Mouse (Mus musculus) neural tube, embryonic 13.5 days (tissue): ENCODE results near the gene Wwox. TPM values are rescaled to one million over a fixed set of nuclear protein-coding genes. Genes with fewer than 3 reads are reported as not detected.

Source experiments
- ATAC-seq: fragments of 200-750 bp; cut with Nextera tagmentation; 2 replicates; pipeline ENCODE4 v1.8.0; 2017; ENCODE audit warnings: low read depth, mild to moderate bottlenecking, moderate TSS enrichment, moderate library complexity
- H3K27ac ChIP-seq: fragments of 300-500 bp; sonication (generic); replicated peaks from 2 replicates; pipeline ENCODE4 v1.5.1; 2015; ENCODE audit warnings: moderate library complexity, mild to moderate bottlenecking, inconsistent platforms
- H3K27me3 ChIP-seq: fragments of 300-500 bp; sonication (generic); 2 replicates; pipeline ENCODE4 v1.6.1; 2015; ENCODE audit warnings: mild to moderate bottlenecking, inconsistent platforms
- H3K36me3 ChIP-seq: fragments of 300-500 bp; sonication (generic); 2 replicates; pipeline ENCODE4 v1.6.1; 2015; ENCODE audit warnings: mild to moderate bottlenecking, inconsistent platforms
- H3K4me1 ChIP-seq: fragments of 300-500 bp; sonication (generic); replicated peaks from 2 replicates; pipeline ENCODE4 v1.6.1; 2015; ENCODE audit warnings: inconsistent platforms
- H3K4me2 ChIP-seq: fragments of 300-500 bp; sonication (generic); 2 replicates; pipeline ENCODE4 v1.6.1; 2015; ENCODE audit warnings: inconsistent platforms, mild to moderate bottlenecking, moderate library complexity
- H3K4me3 ChIP-seq: fragments of 300-500 bp; sonication (generic); 2 replicates; pipeline ENCODE4 v1.5.1; 2015; ENCODE audit warnings: mild to moderate bottlenecking, inconsistent platforms
- H3K9ac ChIP-seq: fragments of 300-500 bp; sonication (generic); 2 replicates; pipeline ENCODE4 v1.6.1; 2015; ENCODE audit warnings: moderate library complexity, mild to moderate bottlenecking, inconsistent platforms
- H3K9me3 ChIP-seq: fragments of 300-500 bp; sonication (generic); 2 replicates; pipeline ENCODE4 v1.6.1; 2016; ENCODE audit warnings: inconsistent platforms
- WGBS: fragments of 180-500 bp; shearing (Covaris S2); methylation state at CpG from one replicate; pipeline ENCODE4 v1.1.7; 2015; 5-methylcytosine and 5-hydroxymethylcytosine counted together
- polyA plus RNA-seq: library from polyadenylated mRNA; unstranded; fragments of >200 nt; fragmentation: Nextera tagmentation; extraction: Ambion mirVana; gene quantifications from 2 replicates; pipeline ENCODE4 v1.2.1, GENCODE M21; 2015

Gene Wwox
- polyA plus RNA-seq, 1 experiment from 2014 or later = 12.8 TPM

DNA sequence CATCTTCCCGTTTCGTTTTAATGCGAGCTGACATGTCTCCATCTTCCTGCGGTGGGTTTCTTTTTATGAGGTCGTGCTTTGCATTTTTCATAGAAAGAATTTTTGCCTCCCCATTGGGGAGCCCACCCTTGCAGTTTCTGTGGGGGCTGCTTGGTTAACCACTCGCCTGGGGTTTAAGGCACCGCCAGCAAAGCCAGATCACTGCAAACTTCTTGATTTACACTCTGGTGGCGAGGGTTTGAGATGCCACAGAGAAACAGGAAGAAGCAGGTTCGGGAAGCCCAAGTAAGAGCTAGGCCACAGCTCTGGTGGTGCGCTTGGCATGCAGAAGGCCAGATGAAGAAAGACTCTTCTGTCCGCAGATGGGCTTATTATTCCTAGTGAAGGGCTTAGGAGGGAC lies 789.4 kb downstream of the Wwox start:
- ATAC-seq = no peak
- WGBS = 69% methylated on average over 11 of the region's 11 CpGs
- Histone ChIP-seq H3K9ac (no peak overlapping the region), H3K27ac (no peak overlapping the region), H3K4me1 (peaks cover 3% of the 10 kb centered on the region; the same call in 1 of the 2 replicates), H3K4me3 (no peak overlapping the region), H3K4me2 (no peak overlapping the region), H3K9me3 (no peaks in the 10 kb centered on the region), H3K36me3 (no peaks in the 10 kb centered on the region), H3K27me3 (no peaks in the 10 kb centered on the region)

DNA sequence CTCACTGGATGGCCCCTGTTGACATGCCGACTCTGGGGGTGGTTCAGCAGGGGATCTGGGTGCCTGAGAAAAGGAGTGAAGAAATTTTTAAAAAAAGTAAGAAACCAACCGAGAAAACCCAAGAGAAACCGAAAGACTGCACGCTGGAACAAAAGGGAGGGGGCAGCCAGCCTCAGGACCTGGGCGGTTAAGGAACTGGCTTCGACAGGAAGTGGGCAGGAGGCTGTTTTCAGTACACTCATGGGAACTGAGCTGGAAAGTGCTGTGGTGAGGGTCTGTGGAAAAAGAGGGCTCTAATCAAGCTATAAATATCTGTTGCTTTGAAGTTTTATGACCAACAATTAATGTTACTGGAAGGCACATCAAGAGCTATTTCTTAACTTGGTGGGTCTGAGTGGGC lies 794.6 kb downstream of the Wwox start:
- H3K4me2 ChIP-seq = no peak overlapping the region
- WGBS = 63% methylated on average over 6 of the region's 6 CpGs
- no peak for ATAC-seq

GRCm38 (mm10) chr8:115237596-115237995 lies 798.1 kb downstream of the Wwox start:
- Histone ChIP-seq H3K27ac (no peak overlapping the region), H3K9ac (no peak overlapping the region), H3K9me3 (no peaks in the 10 kb centered on the region), H3K4me1 (peaks cover 11% of the 10 kb centered on the region), H3K36me3 (no peaks in the 10 kb centered on the region), H3K27me3 (peaks cover 38% of the 10 kb centered on the region), H3K4me2 (no peak overlapping the region), H3K4me3 (no peak overlapping the region)
- no peak for ATAC-seq
- WGBS = 33% methylated on average over 9 of the region's 9 CpGs

More for the DNA sequence above, 794.6 kb downstream of the Wwox start:
- H3K27me3 ChIP-seq = peaks cover 14% of the 10 kb centered on the region
- H3K4me3 ChIP-seq = no peak overlapping the region
- no peak overlapping the region for H3K27ac ChIP-seq
- H3K9ac ChIP-seq = no peak overlapping the region
- no peaks in the 10 kb centered on the region for H3K9me3 ChIP-seq
- peaks cover 11% of the 10 kb centered on the region for H3K4me1 ChIP-seq
- no peaks in the 10 kb centered on the region for H3K36me3 ChIP-seq

GRCm38 (mm10) chr8:115243465-115244027 lies 804.1 kb downstream of the Wwox start:
- Histone ChIP-seq H3K27ac (no peak overlapping the region), H3K9me3 (no peaks in the 10 kb centered on the region), H3K4me2 (no peak overlapping the region), H3K36me3 (no peaks in the 10 kb centered on the region), H3K27me3 (peaks cover 68% of the 10 kb centered on the region), H3K4me1 (peaks cover 16% of the 10 kb centered on the region), H3K4me3 (no peak overlapping the region), H3K9ac (no peak overlapping the region)
- WGBS = 17% methylated on average over 9 of the region's 9 CpGs
- ATAC-seq = peak; percentile 56

DNA sequence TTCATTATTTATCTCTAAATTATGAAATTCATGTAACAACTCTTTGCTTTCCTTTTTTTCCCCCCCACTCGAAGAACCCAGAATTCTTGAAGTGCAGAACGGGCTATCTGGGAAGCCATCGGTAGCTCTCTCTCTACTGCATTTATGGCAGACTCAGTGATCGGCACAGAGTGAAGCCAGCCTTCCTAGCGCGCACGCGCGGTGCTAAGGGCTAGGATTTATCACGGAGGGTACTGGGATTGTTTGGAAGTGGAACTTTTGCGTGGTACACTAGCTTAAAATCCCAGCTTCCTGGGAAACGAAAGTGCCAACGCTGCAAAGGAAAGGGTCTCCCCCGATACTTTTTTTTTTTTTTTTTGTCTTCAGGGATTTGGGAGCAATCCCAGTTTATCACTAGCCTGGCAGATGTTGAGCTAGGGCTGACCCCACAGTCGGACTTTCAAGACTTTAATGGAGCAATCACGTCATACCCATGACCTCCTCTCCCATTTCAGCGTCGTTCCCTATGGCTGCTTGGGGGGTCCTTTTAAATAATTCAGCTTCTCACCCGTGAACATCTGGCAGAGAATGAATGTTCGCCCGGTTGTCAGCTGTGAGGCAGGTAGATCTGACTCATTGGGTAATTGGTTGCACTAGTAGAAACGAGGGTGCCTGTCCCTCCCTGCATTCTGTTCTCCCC lies 810.4 kb downstream of the Wwox start:
- H3K9me3 ChIP-seq = no peaks in the 10 kb centered on the region
- peak overlapping the region; percentile 41 for H3K4me2 ChIP-seq
- no peak overlapping the region for H3K9ac ChIP-seq
- H3K27ac ChIP-seq = no peak overlapping the region
- H3K4me1 ChIP-seq = peaks cover 25% of the 10 kb centered on the region
- H3K4me3 ChIP-seq = no peak overlapping the region; the same call in 1 of the 2 replicates
- 24% methylated on average over 22 of the region's 22 CpGs for WGBS
- H3K27me3 ChIP-seq = peaks cover 51% of the 10 kb centered on the region
- no peaks in the 10 kb centered on the region for H3K36me3 ChIP-seq
- no peak for ATAC-seq

GRCm38 (mm10) chr8:115255550-115255949 lies 816.1 kb downstream of the Wwox start:
- no peaks in the 10 kb centered on the region for H3K9me3 ChIP-seq
- WGBS = 82% methylated on average over 13 of the region's 13 CpGs
- H3K4me2 ChIP-seq = no peak overlapping the region
- H3K36me3 ChIP-seq = no peaks in the 10 kb centered on the region
- H3K27ac ChIP-seq = no peak overlapping the region
- peaks cover 26% of the 10 kb centered on the region for H3K4me1 ChIP-seq
- H3K4me3 ChIP-seq = no peak overlapping the region
- no peak overlapping the region for H3K9ac ChIP-seq
- no peak for ATAC-seq
- H3K27me3 ChIP-seq = peaks cover 18% of the 10 kb centered on the region

DNA sequence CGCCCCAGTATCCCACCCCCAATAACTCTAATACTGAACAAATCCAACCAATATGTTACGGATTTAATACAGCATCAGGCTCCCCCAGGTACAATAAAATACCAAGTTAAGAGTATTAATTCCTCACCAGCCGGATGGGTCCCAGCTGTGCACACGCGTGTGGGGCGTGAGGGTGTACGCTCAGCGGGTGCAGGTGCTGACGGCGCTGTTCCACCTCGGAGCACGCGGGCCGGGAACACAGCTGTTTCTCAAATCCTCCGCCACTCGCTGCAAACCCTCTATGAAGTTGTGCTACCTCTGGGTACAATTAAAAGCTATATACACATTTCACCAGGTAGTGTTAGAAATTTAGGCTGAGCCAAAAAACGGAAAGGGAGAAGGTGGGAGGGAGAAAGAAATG lies 818.0 kb downstream of the Wwox start:
- 0 out of 2 replicates have a peak overlapping the region, but pooled peaks have one; percentile 18 for H3K27ac ChIP-seq
- 49% methylated on average over 17 of the region's 17 CpGs for WGBS
- no peaks in the 10 kb centered on the region for H3K36me3 ChIP-seq
- peaks cover 16% of the 10 kb centered on the region for H3K27me3 ChIP-seq
- no peak overlapping the region for H3K4me2 ChIP-seq
- no peak overlapping the region for H3K4me3 ChIP-seq
- peaks cover 22% of the 10 kb centered on the region for H3K4me1 ChIP-seq
- H3K9ac ChIP-seq = no peak overlapping the region
- ATAC-seq = peak; percentile 53; the same call in 1 of the 2 replicates
- no peaks in the 10 kb centered on the region for H3K9me3 ChIP-seq

GRCm38 (mm10) chr8:115259806-115260205 lies 820.4 kb downstream of the Wwox start:
- H3K36me3 ChIP-seq = no peaks in the 10 kb centered on the region
- H3K9ac ChIP-seq = no peak overlapping the region
- H3K27ac ChIP-seq = no peak overlapping the region
- H3K27me3 ChIP-seq = peaks cover 11% of the 10 kb centered on the region
- peaks cover 17% of the 10 kb centered on the region for H3K4me1 ChIP-seq
- ATAC-seq = no peak
- no peak overlapping the region for H3K4me2 ChIP-seq
- no peaks in the 10 kb centered on the region for H3K9me3 ChIP-seq
- 42% methylated on average over 12 of the region's 12 CpGs for WGBS
- no peak overlapping the region for H3K4me3 ChIP-seq

GRCm38 (mm10) chr8:115267196-115267595 lies 827.7 kb downstream of the Wwox start:
- Histone ChIP-seq H3K27me3 (no peaks in the 10 kb centered on the region; the same call in 1 of the 2 replicates), H3K27ac (no peak overlapping the region), H3K36me3 (no peaks in the 10 kb centered on the region), H3K4me2 (no peak overlapping the region), H3K4me1 (peaks cover 3% of the 10 kb centered on the region; the same call in 1 of the 2 replicates), H3K9me3 (no peaks in the 10 kb centered on the region), H3K4me3 (no peak overlapping the region), H3K9ac (no peak overlapping the region)
- no peak for ATAC-seq
- WGBS = 81% methylated on average over 11 of the region's 11 CpGs

DNA sequence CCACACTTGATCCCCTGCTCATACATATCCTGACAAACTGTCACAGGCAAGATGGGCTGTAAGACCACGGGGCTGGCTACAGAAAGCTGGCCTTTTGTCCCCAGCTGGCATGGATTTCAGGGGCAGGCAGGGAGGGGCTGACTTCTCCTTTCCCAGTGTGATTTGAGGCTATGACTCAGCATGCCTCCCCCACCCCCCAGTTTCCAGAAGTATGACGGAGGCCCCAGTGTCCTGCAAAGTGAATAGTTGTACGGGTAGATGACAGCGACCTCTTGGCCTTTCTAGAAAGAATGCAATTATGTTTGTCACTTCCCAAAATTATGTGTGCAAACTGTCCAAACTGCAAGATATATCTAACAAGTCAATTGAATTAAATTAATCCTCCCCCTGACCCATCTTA lies 830.1 kb downstream of the Wwox start:
- no peaks in the 10 kb centered on the region for H3K9me3 ChIP-seq
- no peak for ATAC-seq
- no peak overlapping the region for H3K4me3 ChIP-seq
- H3K27ac ChIP-seq = no peak overlapping the region
- 33% methylated on average over 4 of the region's 4 CpGs for WGBS
- no peaks in the 10 kb centered on the region for H3K36me3 ChIP-seq
- H3K4me1 ChIP-seq = peaks cover 3% of the 10 kb centered on the region; the same call in 1 of the 2 replicates
- H3K27me3 ChIP-seq = no peaks in the 10 kb centered on the region; the same call in 1 of the 2 replicates
- H3K9ac ChIP-seq = no peak overlapping the region
- H3K4me2 ChIP-seq = no peak overlapping the region

- Histone ChIP-seq H3K9ac (no peak overlapping the region), H3K27ac (no peak overlapping the region), H3K36me3 (no peaks in the 10 kb centered on the region), H3K9me3 (no peaks in the 10 kb centered on the region), H3K4me2 (no peak overlapping the region), H3K4me3 (no peak overlapping the region), H3K4me1 (peaks cover 3% of the 10 kb centered on the region; the same call in 1 of the 2 replicates), H3K27me3 (no peaks in the 10 kb centered on the region; the same call in 1 of the 2 replicates)
- no peak for ATAC-seq
- 63% methylated on average over 6 of the region's 6 CpGs for WGBS
These were observed 834.5 kb downstream of the Wwox start for GRCm38 (mm10) chr8:115273976-115274375.

DNA sequence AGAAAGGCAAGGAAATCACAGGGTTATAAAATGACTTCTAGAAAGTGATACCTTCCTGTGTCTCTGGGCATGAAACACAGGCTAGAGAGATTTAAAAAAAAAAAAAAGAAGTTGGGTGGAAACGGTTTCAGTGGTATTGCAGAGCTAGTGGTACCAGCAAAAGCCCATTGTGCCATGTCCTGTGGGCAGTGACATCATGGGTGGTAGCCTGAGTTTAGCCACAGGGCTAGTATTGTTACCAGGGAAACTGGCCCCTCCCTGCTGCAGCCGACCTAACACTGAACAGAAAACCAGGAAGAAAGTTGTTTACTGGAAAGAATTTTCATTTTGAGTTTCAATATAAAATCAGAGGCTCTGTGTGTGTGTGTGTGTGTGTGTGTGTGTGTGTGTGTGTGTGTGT lies 836.8 kb downstream of the Wwox start:
- Histone ChIP-seq H3K9me3 (no peaks in the 10 kb centered on the region), H3K4me2 (no peak overlapping the region), H3K27me3 (no peaks in the 10 kb centered on the region; the same call in 1 of the 2 replicates), H3K36me3 (no peaks in the 10 kb centered on the region), H3K9ac (no peak overlapping the region), H3K4me3 (no peak overlapping the region), H3K4me1 (no peaks in the 10 kb centered on the region), H3K27ac (no peak overlapping the region)
- 66% methylated on average over 2 of the region's 2 CpGs for WGBS
- no peak for ATAC-seq
